8 mouse cellular contexts compared by ENCODE assay signal in the genomic region with DNA sequence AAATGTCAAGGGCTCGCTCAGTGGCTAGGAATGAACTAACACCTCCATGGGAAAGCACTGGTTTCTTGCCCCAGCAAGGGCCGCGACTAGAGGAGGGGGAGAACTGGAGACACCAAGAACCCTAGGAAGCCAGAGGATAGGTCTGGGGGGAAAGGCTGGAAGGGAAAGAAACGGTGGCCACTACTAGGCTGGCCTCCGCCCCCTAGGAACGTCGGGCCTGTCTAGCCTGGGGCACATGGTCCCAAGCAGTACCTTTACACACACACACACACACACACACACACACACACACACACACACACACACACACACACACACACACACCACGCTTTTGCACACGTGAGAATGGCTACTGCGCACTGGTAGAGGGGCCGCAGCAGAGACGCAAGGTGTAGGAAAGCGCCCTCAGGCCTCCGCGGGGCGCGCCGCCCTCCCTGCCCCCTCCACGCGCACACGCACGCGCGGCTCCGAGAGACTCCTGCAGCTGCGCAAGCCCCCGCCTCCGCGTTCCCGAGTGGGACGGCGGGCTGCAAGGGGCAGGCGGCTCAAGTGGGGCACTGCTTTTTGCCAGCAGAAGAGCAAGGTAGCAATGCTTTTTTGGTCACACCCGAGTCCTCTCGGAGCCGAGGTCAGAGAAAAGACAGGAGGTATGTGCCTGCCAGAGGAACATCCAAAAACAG.
DNase-seq lines count a peak whose midpoint lies in the region; ATAC-seq and TF ChIP-seq lines count a peak whose summit lies in the region.

No protein-coding gene starts in this region.

- ATAC-seq in embryonic facial prominence, embryonic 15.5 days (ENCODE audit: insufficient number of reproducible peaks, low FRiP score, low TSS enrichment, low read depth) = no peak; the same call in 1 of the 2 replicates
- peak; percentile 74 for ATAC-seq in midbrain, postnatal 0 days (ENCODE audit: low FRiP score)

- peaks cover 5% of the 10 kb centered on the region for H3K4me1 ChIP-seq in ES-Bruce4 (ENCODE audit: control insufficient read depth, insufficient read depth, low read length)
- H3K4me1 ChIP-seq in embryonic facial prominence, embryonic 15.5 days = peaks cover 69% of the 10 kb centered on the region
- peaks cover 16% of the 10 kb centered on the region; the same call in 1 of the 2 replicates for H3K4me1 ChIP-seq in midbrain, postnatal 0 days (ENCODE audit: insufficient read depth, low read length)
- peaks cover 17% of the 10 kb centered on the region for H3K4me1 ChIP-seq in thymus, adult 2 months (replicated peaks; ENCODE audit: control insufficient read depth, insufficient read depth, low read length)

- TF ChIP-seq POLR2A in ES-Bruce4 (IDR thresholded peaks at IDR 0.05; ENCODE audit: insufficient read depth, low read length) = no peak
- TF ChIP-seq POLR2A in thymus, adult 2 months (IDR thresholded peaks at IDR 0.05; ENCODE audit: control insufficient read depth, extremely low read depth, insufficient read depth, low read length, poor library complexity) = no peak

- H3K4me3 ChIP-seq in ES-Bruce4 (ENCODE audit: low read depth, low read length) = peak overlapping the region; percentile 33
- peak overlapping the region; percentile 52 for H3K4me3 ChIP-seq in embryonic facial prominence, embryonic 15.5 days (replicated peaks)
- peak overlapping the region; percentile 48 for H3K4me3 ChIP-seq in midbrain, postnatal 0 days (ENCODE audit: low read depth, low read length)
- peak overlapping the region; percentile 52 for H3K4me3 ChIP-seq in thymus, adult 2 months (ENCODE audit: control insufficient read depth, insufficient read depth, low read length)

- H3K4me2 ChIP-seq in embryonic facial prominence, embryonic 15.5 days (replicated peaks) = peak overlapping the region; percentile 90
- H3K4me2 ChIP-seq in midbrain, postnatal 0 days (ENCODE audit: low read depth, low read length, poor library complexity, severe bottlenecking) = peak overlapping the region; percentile 91

- peak overlapping the region; percentile 28 for H3K9ac ChIP-seq in ES-Bruce4 (ENCODE audit: low read depth, poor library complexity, severe bottlenecking)
- H3K9ac ChIP-seq in embryonic facial prominence, embryonic 15.5 days = peak overlapping the region; percentile 43
- peak overlapping the region; percentile 69 for H3K9ac ChIP-seq in midbrain, postnatal 0 days (replicated peaks; ENCODE audit: low read length, poor library complexity, severe bottlenecking)

- peak; percentile 47 for DNase-seq in ZHBTc4 (ENCODE audit: low read depth, low spot score)
- DNase-seq in heart, postnatal 14 days = peak; percentile 46 to 60
- DNase-seq in left cerebral cortex, adult 18-20 months (ENCODE audit: low spot score in 2 of 2) = peak; percentile 65 to 79
- DNase-seq in midbrain, postnatal 0 days (ENCODE audit: low spot score) = peak; percentile 60
- DNase-seq in thymus, adult 2 months = peak; percentile 50
- no peak for DNase-seq in gastrocnemius, postnatal 14 days

- H3K27me3 ChIP-seq in ES-Bruce4 (ENCODE audit: control insufficient read depth, insufficient read depth, low read length, poor library complexity, severe bottlenecking) = no peaks in the 10 kb centered on the region
- no peaks in the 10 kb centered on the region for H3K27me3 ChIP-seq in embryonic facial prominence, embryonic 15.5 days
- no peaks in the 10 kb centered on the region for H3K27me3 ChIP-seq in midbrain, postnatal 0 days (ENCODE audit: insufficient read depth, low read length)
- peaks cover 4% of the 10 kb centered on the region; the same call in 1 of the 2 replicates for H3K27me3 ChIP-seq in thymus, adult 2 months (ENCODE audit: control insufficient read depth, insufficient read depth, low read length)

- H3K36me3 ChIP-seq in ES-Bruce4 (ENCODE audit: control insufficient read depth, insufficient read depth, low read length, poor library complexity, severe bottlenecking) = no peaks in the 10 kb centered on the region
- no peaks in the 10 kb centered on the region for H3K36me3 ChIP-seq in embryonic facial prominence, embryonic 15.5 days
- no peaks in the 10 kb centered on the region for H3K36me3 ChIP-seq in midbrain, postnatal 0 days (ENCODE audit: insufficient read depth, low read length)
- H3K36me3 ChIP-seq in thymus, adult 2 months (ENCODE audit: control insufficient read depth, insufficient read depth, low read length) = no peaks in the 10 kb centered on the region

- no peak for TF ChIP-seq CTCF in ES-Bruce4 (IDR thresholded peaks at IDR 0.05; ENCODE audit: low read depth, low read length)
- no peak for TF ChIP-seq CTCF in midbrain, postnatal 0 days (IDR thresholded peaks at IDR 0.05)
- no peak for TF ChIP-seq CTCF in thymus, adult 2 months (IDR thresholded peaks at IDR 0.05; ENCODE audit: borderline replicate concordance, control insufficient read depth, extremely low read depth, insufficient read depth, low read length, poor library complexity)

- H3K27ac ChIP-seq in ES-Bruce4 (ENCODE audit: insufficient read depth, low read length) = no peak overlapping the region
- H3K27ac ChIP-seq in embryonic facial prominence, embryonic 15.5 days (replicated peaks) = peak overlapping the region; percentile 79; the same call in 1 of the 2 replicates
- H3K27ac ChIP-seq in midbrain, postnatal 0 days (ENCODE audit: low read depth, low read length) = peak overlapping the region; percentile 77
- no peak overlapping the region for H3K27ac ChIP-seq in thymus, adult 2 months (ENCODE audit: control insufficient read depth, insufficient read depth, low read length)

- no peak for TF ChIP-seq EP300 in ES-Bruce4 (IDR thresholded peaks at IDR 0.05; ENCODE audit: insufficient read depth, low read depth, low read length)

- intact Hi-C loops in heart, postnatal 14 days (cut with DNase I) = no loop called here
- intact Hi-C loops in gastrocnemius, postnatal 14 days (cut with DNase I; ENCODE audit: low total_unique reads) = loop anchor here (10.0 kb wide), 1 partner anchor 109 kb away; a partner anchor contains a TSS

- under 1% methylated on average over 34 of the region's 36 CpGs for WGBS in embryonic facial prominence, embryonic 15.5 days
- WGBS in midbrain, postnatal 0 days = under 1% methylated on average over 33 of the region's 36 CpGs
- 1% methylated on average over 36 of the region's 36 CpGs for WGBS in thymus, adult 2 months

- H3K9me3 ChIP-seq in ES-Bruce4 (replicated peaks; ENCODE audit: control insufficient read depth, insufficient read depth, low read length, poor library complexity, severe bottlenecking) = no peaks in the 10 kb centered on the region
- no peaks in the 10 kb centered on the region for H3K9me3 ChIP-seq in embryonic facial prominence, embryonic 15.5 days (replicated peaks)
- H3K9me3 ChIP-seq in midbrain, postnatal 0 days (ENCODE audit: low read length) = no peaks in the 10 kb centered on the region

Comparison
In these comparisons a context has a peak if more than half of its experiments do, and no peak if none do; other contexts are left out.
1. H3K27ac ChIP-seq: peak in embryonic facial prominence, embryonic 15.5 days (single experiment) and midbrain, postnatal 0 days (single experiment); none in ES-Bruce4 (single experiment) and thymus, adult 2 months (single experiment).
2. Peak in every context shown above with its lines, with median percentiles within 50 percentile points of each other: H3K4me3 ChIP-seq and H3K9ac ChIP-seq.